ENCODE assay signal across 8 mouse cellular contexts in the genomic region with DNA sequence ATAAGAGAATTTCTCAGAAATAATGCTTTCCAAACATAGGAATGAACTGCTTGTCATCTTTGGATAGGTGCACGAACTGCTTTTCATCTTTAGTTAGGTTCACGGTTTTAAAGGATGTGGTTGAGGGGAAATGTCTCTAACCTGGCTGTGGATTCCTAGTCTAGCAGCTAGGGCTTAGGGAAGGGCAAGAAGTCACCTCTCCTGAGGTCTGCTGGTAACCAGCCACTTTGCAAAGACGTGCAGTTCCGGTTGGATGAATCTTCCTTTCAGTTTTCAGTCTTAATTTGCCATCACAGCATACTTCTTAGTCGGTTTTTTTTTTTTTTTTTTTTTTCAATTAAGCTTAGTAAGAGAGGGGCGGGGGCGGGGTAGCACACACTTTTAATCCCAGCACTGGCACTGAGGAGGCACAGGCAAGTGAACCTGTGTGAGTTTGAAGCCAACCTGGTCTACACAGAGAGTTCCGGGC. TPM values are rescaled to one million over a fixed set of nuclear protein-coding genes. Genes with fewer than 3 reads are reported as not detected.
DNase-seq lines count a peak whose midpoint lies in the region; ATAC-seq and TF ChIP-seq lines count a peak whose summit lies in the region.

No protein-coding gene starts in this region.

- H3K4me3 ChIP-seq in cerebellum, adult 2 months (replicated peaks; ENCODE audit: insufficient read depth, low read depth, low read length) = peak overlapping the region; percentile 81
- H3K4me3 ChIP-seq in C2C12 (ENCODE audit: insufficient read depth, poor library complexity, severe bottlenecking) = peak overlapping the region; percentile 64
- H3K4me3 ChIP-seq in forebrain, embryonic 10.5 days = peak overlapping the region; percentile 89
- peak overlapping the region; percentile 86 for H3K4me3 ChIP-seq in liver, embryonic 11.5 days (ENCODE audit: low read depth, low read length)

- H3K9ac ChIP-seq in liver, embryonic 11.5 days (ENCODE audit: low read depth, low read length) = peak overlapping the region; percentile 79; the same call in 1 of the 2 replicates

- H3K4me2 ChIP-seq in liver, embryonic 11.5 days = peak overlapping the region; percentile 70

- peaks cover 3% of the 10 kb centered on the region; the same call in 1 of the 2 replicates for H3K4me1 ChIP-seq in cerebellum, adult 2 months (ENCODE audit: control insufficient read depth, insufficient read depth, low read length)
- peaks cover 11% of the 10 kb centered on the region for H3K4me1 ChIP-seq in forebrain, embryonic 10.5 days
- H3K4me1 ChIP-seq in liver, embryonic 11.5 days (replicated peaks; ENCODE audit: control insufficient read depth, insufficient read depth, low read length) = no peaks in the 10 kb centered on the region

- WGBS in cerebellum, adult 2 months = 35% methylated on average over 8 of the region's 8 CpGs
- 54% methylated on average over 8 of the region's 8 CpGs for WGBS in forebrain, embryonic 10.5 days
- WGBS in liver, embryonic 11.5 days = 53% methylated on average over 8 of the region's 8 CpGs

- H3K27me3 ChIP-seq in cerebellum, adult 2 months (ENCODE audit: control insufficient read depth, insufficient read depth, low read length) = no peaks in the 10 kb centered on the region
- H3K27me3 ChIP-seq in C2C12 (ENCODE audit: control insufficient read depth, insufficient read depth, insufficient read length) = no peaks in the 10 kb centered on the region
- H3K27me3 ChIP-seq in forebrain, embryonic 10.5 days (ENCODE audit: poor library complexity, severe bottlenecking) = no peaks in the 10 kb centered on the region
- no peaks in the 10 kb centered on the region for H3K27me3 ChIP-seq in liver, embryonic 11.5 days (replicated peaks; ENCODE audit: control insufficient read depth, insufficient read depth, low read length)

- peaks cover 13% of the 10 kb centered on the region for H3K79me2 ChIP-seq in C2C12 (ENCODE audit: control insufficient read depth, insufficient read depth)

- H3K9me3 ChIP-seq in forebrain, embryonic 10.5 days = peaks cover 7% of the 10 kb centered on the region; the same call in 1 of the 2 replicates
- H3K9me3 ChIP-seq in liver, embryonic 11.5 days (ENCODE audit: control insufficient read depth, low read length) = no peaks in the 10 kb centered on the region

- H3K36me3 ChIP-seq in C2C12 (ENCODE audit: control insufficient read depth, insufficient read depth) = no peaks in the 10 kb centered on the region
- no peaks in the 10 kb centered on the region for H3K36me3 ChIP-seq in forebrain, embryonic 10.5 days (replicated peaks)
- H3K36me3 ChIP-seq in liver, embryonic 11.5 days (ENCODE audit: control insufficient read depth, insufficient read depth, low read length) = no peaks in the 10 kb centered on the region

- peaks cover 3% of the 10 kb centered on the region for H3K79me3 ChIP-seq in C2C12 (ENCODE audit: low read depth)

- no peak for TF ChIP-seq CTCF in cerebellum, adult 2 months (IDR thresholded peaks at IDR 0.05; ENCODE audit: borderline replicate concordance, insufficient read depth, low read depth, low read length)
- TF ChIP-seq CTCF in C2C12 (IDR thresholded peaks at IDR 0.05; ENCODE audit: control insufficient read depth, insufficient read depth, insufficient read length) = no peak

- TF ChIP-seq POLR2A in cerebellum, adult 2 months (IDR thresholded peaks at IDR 0.05; ENCODE audit: borderline replicate concordance, insufficient read depth, low read length) = no peak

- no peak overlapping the region for H3ac ChIP-seq in C2C12 (ENCODE audit: control insufficient read depth, insufficient read length, low read depth)

- peak overlapping the region; percentile 71 for H3K27ac ChIP-seq in cerebellum, adult 2 months (ENCODE audit: insufficient read depth, low read length)
- peak overlapping the region; percentile 93 for H3K27ac ChIP-seq in forebrain, embryonic 10.5 days
- H3K27ac ChIP-seq in liver, embryonic 11.5 days (ENCODE audit: low read depth, low read length) = no peak overlapping the region

- ATAC-seq in liver, embryonic 11.5 days (replicated peaks; ENCODE audit: low FRiP score) = no peak

- DNase-seq in cerebellum, adult 2 months = no peak
- no peak for DNase-seq in cerebellum, postnatal 14 days
- DNase-seq in forebrain, embryonic 10.5 days (ENCODE audit: extremely low spot score, low spot score) = no peak
- DNase-seq in liver, embryonic 11.5 days (ENCODE audit: low spot score) = no peak
- DNase-seq in retina, postnatal 1 day = peak; percentile 76
- DNase-seq in testis, postnatal 10 days (ENCODE audit: low spot score) = no peak
- no peak for DNase-seq in cerebellum, adult 9-11 months

TF ChIP-seq in C2C12, 6 proteins besides CTCF, POLR2A, EP300 and RAD21:
- TF ChIP-seq CEBPB (IDR thresholded peaks at IDR 0.05; ENCODE audit: low read depth) = no peak
- TF ChIP-seq MYOG (IDR thresholded peaks at IDR 0.05; ENCODE audit: control insufficient read depth, extremely low read depth, insufficient read length) = no peak
- TF ChIP-seq USF1 (IDR thresholded peaks at IDR 0.05; ENCODE audit: low read depth) = no peak
- TF ChIP-seq MYOD1 (IDR thresholded peaks at IDR 0.05; ENCODE audit: control insufficient read depth, insufficient read length, low read depth) = no peak
- TF ChIP-seq MAX (IDR thresholded peaks at IDR 0.05) = no peak
- TF ChIP-seq FOSL1 (IDR thresholded peaks at IDR 0.05; ENCODE audit: insufficient read depth, low read length, poor library complexity, severe bottlenecking) = no peak

RNA-seq across cellular contexts. Expression of gene Plekhm3, which starts 0.4 kb away (rescaled TPM):
- 14.5 and 16.1 TPM in 2 replicates for polyA plus RNA-seq in cerebellum, adult 2 months (2012; rRNA removed)
- 2.3 TPM for polyA plus RNA-seq in C2C12 (2012; fragmentation: generic; extraction: Trizol)
- 6.2 and 7.2 TPM in 2 replicates for polyA plus RNA-seq in forebrain, embryonic 10.5 days (2016; fragmentation: Nextera tagmentation; extraction: Ambion mirVana)
- polyA plus RNA-seq in liver, embryonic 11.5 days (2014; fragmentation: Nextera tagmentation; extraction: Ambion mirVana) = 3.8 and 5.6 TPM in 2 replicates
